Mouse (Mus musculus) kidney, adult 11 months (tissue): ENCODE measurements at regions not wholly inside any gene's neighbourhood (a gene's known extent, or its start where the extent isn't known, plus 50 kb on each side); places are given as distances from the start of the nearest gene placed in this dataset.

Experiments used
- DNase-seq: peaks from one replicate; pipeline ENCODE4 v3.0.0; 2022

GRCm38 (mm10) chr16:90666271-90666986, 60.8 kb downstream of the Mis18a start:
- no peak for DNase-seq

- DNase-seq, result no peak
These were observed 63.1 kb downstream of the Mis18a start for GRCm38 (mm10) chr16:90664086-90664485.

GRCm38 (mm10) chr16:90658050-90658449, 69.2 kb downstream of the Mis18a start:
- no peak for DNase-seq

GRCm38 (mm10) chr16:90657027-90657426, 70.2 kb downstream of the Mis18a start:
- DNase-seq, result no peak

GRCm38 (mm10) chr16:90656571-90657011, 70.6 kb downstream of the Mis18a start:
- peak; percentile 18 for DNase-seq

- no peak for DNase-seq
These were observed 72.4 kb downstream of the Mis18a start for GRCm38 (mm10) chr16:90654853-90655252.

- no peak for DNase-seq
These were observed 74.4 kb downstream of the Mis18a start for GRCm38 (mm10) chr16:90652821-90653220.

GRCm38 (mm10) chr16:90648161-90648560, 79.0 kb downstream of the Mis18a start:
- no peak for DNase-seq

- DNase-seq, result no peak
These were observed 84.5 kb downstream of the Mis18a start for GRCm38 (mm10) chr16:90642671-90643070.

GRCm38 (mm10) chr16:90635216-90635615, 92.0 kb downstream of the Mis18a start:
- no peak for DNase-seq

- DNase-seq, result no peak
These were observed 97.2 kb downstream of the Mis18a start for GRCm38 (mm10) chr16:90629976-90630375.

- DNase-seq, result peak; percentile 15
These were observed 97.9 kb downstream of the Mis18a start for GRCm38 (mm10) chr16:90629121-90629930.

- no peak for DNase-seq
These were observed 98.5 kb downstream of the Mis18a start for GRCm38 (mm10) chr16:90628605-90629120.

GRCm38 (mm10) chr16:90626035-90626670, 101.1 kb downstream of the Mis18a start:
- no peak for DNase-seq

- DNase-seq, result no peak
These were observed 101.7 kb downstream of the Mis18a start for GRCm38 (mm10) chr16:90625301-90626034.

GRCm38 (mm10) chr16:90624039-90624625, 103.1 kb downstream of the Mis18a start:
- DNase-seq, result peak; percentile 68

GRCm38 (mm10) chr16:90622677-90623225, 104.5 kb downstream of the Mis18a start:
- DNase-seq, result no peak

- DNase-seq, result no peak
These were observed 105.3 kb downstream of the Mis18a start for GRCm38 (mm10) chr16:90621761-90622411.

GRCm38 (mm10) chr16:90619565-90620311, 107.5 kb downstream of the Mis18a start:
- peak; percentile 41 for DNase-seq

- DNase-seq, result no peak
These were observed 111.4 kb downstream of the Mis18a start for GRCm38 (mm10) chr16:90615791-90616190.

GRCm38 (mm10) chr16:90614137-90614536, 113.1 kb downstream of the Mis18a start:
- DNase-seq, result no peak
